Comparison of ENCODE assay signal across 21 mouse cellular contexts in the genomic region with DNA sequence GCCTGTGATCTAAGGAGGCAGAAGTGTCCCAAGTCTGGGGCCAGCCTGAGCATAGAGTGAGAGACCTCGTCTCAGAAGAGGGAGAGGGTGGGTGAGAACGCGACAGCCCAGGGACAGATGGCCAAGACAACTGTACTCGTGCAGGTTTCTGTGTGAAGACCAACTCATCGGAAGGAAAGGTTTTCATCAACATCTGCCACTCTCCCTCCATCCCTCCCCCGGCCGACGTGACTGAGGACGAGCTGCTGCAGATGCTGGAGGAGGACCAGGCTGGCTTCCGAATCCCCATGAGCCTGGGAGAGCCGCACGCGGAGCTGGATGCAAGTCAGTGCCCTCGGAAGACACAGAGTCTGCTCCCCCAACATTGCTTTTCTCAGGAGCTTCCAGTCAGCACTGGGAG. TPM values are rescaled to one million over a fixed set of nuclear protein-coding genes. Genes with fewer than 3 reads are reported as not detected.
"Had no signal": no experiment of that assay in that cellular context is flagged by ENCODE, and none has a peak within 500 bp of the region (broad histone marks: within the 10 kb centered on the region; RNA-seq: fewer than 3 reads in every experiment).

No protein-coding gene starts in this region.

- ATAC-seq: inflammation-experienced regulatory T-cells, adult 6 months; intestine, postnatal 0 days; liver, embryonic 12.5 days; midbrain, embryonic 16.5 days had no signal

- DNase-seq: kidney, adult 8-10 months; kidney, postnatal 36 days; lung, embryonic 14.5 days; lung, postnatal 10 days; lung, postnatal 4 days; retina, postnatal 1 day; thymus, postnatal 36 days had no signal

- H3K27me3 ChIP-seq: stomach, embryonic 15.5 days had no signal

- H3K27ac ChIP-seq: kidney, postnatal 0 days; limb, embryonic 15.5 days; liver, embryonic 12.5 days; midbrain, embryonic 12.5 days; neural tube, embryonic 13.5 days; stomach, embryonic 15.5 days had no signal

- H3K9me3 ChIP-seq: limb, embryonic 15.5 days; liver, embryonic 12.5 days; midbrain, embryonic 12.5 days; neural tube, embryonic 13.5 days; stomach, embryonic 15.5 days had no signal

- H3K4me3 ChIP-seq: limb, embryonic 15.5 days; liver, embryonic 12.5 days; midbrain, embryonic 12.5 days; neural tube, embryonic 13.5 days; stomach, embryonic 15.5 days had no signal

RNA-seq across cellular contexts. Expression of gene Slc17a7, which starts 6.3 kb away (rescaled TPM):
- total RNA-seq: megakaryocyte-erythroid progenitor cell, adult 5-6 weeks had no signal
- polyA plus RNA-seq: intestine, postnatal 0 days; liver, embryonic 12.5 days; liver, embryonic 16.5 days; stomach, embryonic 15.5 days; thymus, postnatal 0 days had no signal

RNA-seq across cellular contexts. Expression of gene Gm45713, which starts 21.4 kb away (rescaled TPM):
- total RNA-seq: layer of hippocampus, adult 18-20 months; left cerebral cortex, adult 8-10 months; megakaryocyte-erythroid progenitor cell, adult 5-6 weeks had no signal
- polyA plus RNA-seq: limb, embryonic 15.5 days; liver, embryonic 16.5 days; midbrain, embryonic 16.5 days had no signal
